Mouse (Mus musculus) CD4-positive helper T cell, adult 2 months (primary cell): ENCODE measurements around the gene Pdhx.

ENCODE experiments used
- DNase-seq: peaks from one replicate; pipeline ENCODE4 v3.0.0-alpha.2; 2012; ENCODE audit warnings: low read depth, missing footprints, low spot score

Gene Pdhx

GRCm38 (mm10) chr2:103073219-103073982 lies at the start of gene Pdhx, which contains the start of gene Apip:
TSS of gene Pdhx (minus strand) at chr2:103073513.
TSS of gene Apip (plus strand) at chr2:103073675.
- DNase-seq: peak; percentile 98

GRCm38 (mm10) chr2:103119197-103119854 lies 46.0 kb upstream of the Pdhx start:
- no peak for DNase-seq

- no peak for DNase-seq
Measured at GRCm38 (mm10) chr2:103118324-103119196, 45.2 kb upstream of the Pdhx start.

GRCm38 (mm10) chr2:103117212-103117611 lies 43.9 kb upstream of the Pdhx start:
- no peak for DNase-seq

GRCm38 (mm10) chr2:103111669-103112068 lies 38.4 kb upstream of the Pdhx start:
- DNase-seq: no peak

- DNase-seq: no peak
Measured at GRCm38 (mm10) chr2:103106172-103106571, 32.9 kb upstream of the Pdhx start.

- no peak for DNase-seq
Measured at GRCm38 (mm10) chr2:103102595-103102994, 29.3 kb upstream of the Pdhx start.

GRCm38 (mm10) chr2:103089521-103089920 lies 16.2 kb upstream of the Pdhx start:
- DNase-seq: no peak

- no peak for DNase-seq
Measured at GRCm38 (mm10) chr2:103088099-103088498, 14.8 kb upstream of the Pdhx start.

- peak; percentile 47 for DNase-seq
Measured at GRCm38 (mm10) chr2:103086432-103086831, 13.1 kb upstream of the Pdhx start.

- DNase-seq: no peak
Measured at GRCm38 (mm10) chr2:103085633-103086032, 12.3 kb upstream of the Pdhx start.

GRCm38 (mm10) chr2:103084451-103084850 lies 11.1 kb upstream of the Pdhx start:
- DNase-seq: peak; percentile 18

- no peak for DNase-seq
Measured at GRCm38 (mm10) chr2:103082853-103083252, 9.5 kb upstream of the Pdhx start.

GRCm38 (mm10) chr2:103081706-103082105 lies 8.4 kb upstream of the Pdhx start:
- DNase-seq: no peak

- no peak for DNase-seq
Measured at GRCm38 (mm10) chr2:103081117-103081516, 7.8 kb upstream of the Pdhx start.

GRCm38 (mm10) chr2:103070586-103070985 lies 2.7 kb downstream of the Pdhx start:
- no peak for DNase-seq

- no peak for DNase-seq
Measured at GRCm38 (mm10) chr2:103069752-103070405, 3.4 kb downstream of the Pdhx start.

GRCm38 (mm10) chr2:103068602-103069001 lies 4.7 kb downstream of the Pdhx start:
- no peak for DNase-seq

- DNase-seq: no peak
Measured at GRCm38 (mm10) chr2:103067552-103068207, 5.6 kb downstream of the Pdhx start.

- no peak for DNase-seq
Measured at GRCm38 (mm10) chr2:103066683-103067551, 6.4 kb downstream of the Pdhx start.
